Mouse (Mus musculus) E14TG2a.4 (cell line): ENCODE measurements around the gene Tmem110.

ENCODE experiments used
- H3K27me3 ChIP-seq: 2 replicates; pipeline ENCODE4 v1.6.1; 2014; ENCODE audit warnings: low read length, control low read depth; ENCODE audit not compliant: insufficient read depth
- H3K36me3 ChIP-seq: 2 replicates; pipeline ENCODE4 v1.6.1; 2014; ENCODE audit warnings: low read length, control low read depth; ENCODE audit not compliant: insufficient read depth
- H3K4me1 ChIP-seq: replicated peaks from 2 replicates; pipeline ENCODE4 v1.6.1; 2014; ENCODE audit warnings: low read depth, low read length, control low read depth
- H3K4me3 ChIP-seq: replicated peaks from 2 replicates; pipeline ENCODE4 v1.5.1; 2014; ENCODE audit warnings: mild to moderate bottlenecking, low read length
- H3K9me3 ChIP-seq: 2 replicates; pipeline ENCODE4 v1.6.1; 2014; ENCODE audit warnings: low read length, control low read depth
- CTCF ChIP-seq: conservative IDR thresholded peaks from 2 replicates; pipeline ENCODE4 v1.5.1; 2014; ENCODE audit warnings: low read length
- NANOG ChIP-seq: IDR thresholded peaks from 2 replicates; pipeline ENCODE4 v1.6.1; 2014; ENCODE audit warnings: borderline replicate concordance, low read length, mixed read lengths
- POU5F1 ChIP-seq: IDR thresholded peaks from 2 replicates; pipeline ENCODE4 v1.6.1; 2014; ENCODE audit warnings: low read length, borderline replicate concordance

Tmem110 gene

DNA sequence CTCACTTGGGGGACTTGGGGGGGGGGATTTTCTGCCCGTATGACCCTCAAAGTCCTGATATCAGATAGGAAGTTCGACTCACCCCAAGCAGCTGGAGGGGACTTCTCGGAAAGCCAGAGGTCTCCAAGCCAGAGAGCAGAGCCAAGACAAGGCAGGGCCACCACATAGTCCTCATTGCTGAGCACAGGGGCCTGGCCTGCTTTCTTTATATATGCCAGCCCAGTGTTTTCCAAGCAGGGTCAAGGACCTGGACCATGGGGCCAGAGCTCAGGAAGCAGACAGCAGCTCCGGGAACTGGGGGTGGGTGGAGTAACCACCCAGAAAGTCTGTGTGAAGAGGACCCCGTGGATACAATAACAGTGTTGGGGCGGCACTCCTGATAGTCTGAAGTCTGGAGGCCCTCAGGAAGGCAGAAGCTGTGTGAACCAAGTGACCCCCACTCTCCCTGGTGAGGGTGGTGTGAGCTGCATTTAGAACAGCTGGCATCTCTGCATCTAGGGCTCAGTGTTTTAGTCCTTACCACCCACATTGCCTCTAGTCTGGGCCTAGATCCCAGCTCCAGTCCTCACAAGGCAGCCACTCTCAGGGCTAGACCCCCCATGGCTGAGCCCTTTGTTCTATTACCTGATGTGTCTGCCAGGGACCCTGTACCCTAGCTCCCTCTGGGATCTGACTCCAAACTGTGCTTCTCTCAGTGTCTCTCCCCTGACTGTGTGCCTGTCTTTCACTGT, 98.2 kb downstream of the Tmem110 start, which contains the start of gene Itih3:
TSS of gene Itih3 (minus strand) at position 386 of the 731 bp plus-strand sequence.
- H3K4me3 ChIP-seq: no peak within 1 kb of the TSS
- no peak for TF ChIP-seq POU5F1

DNA sequence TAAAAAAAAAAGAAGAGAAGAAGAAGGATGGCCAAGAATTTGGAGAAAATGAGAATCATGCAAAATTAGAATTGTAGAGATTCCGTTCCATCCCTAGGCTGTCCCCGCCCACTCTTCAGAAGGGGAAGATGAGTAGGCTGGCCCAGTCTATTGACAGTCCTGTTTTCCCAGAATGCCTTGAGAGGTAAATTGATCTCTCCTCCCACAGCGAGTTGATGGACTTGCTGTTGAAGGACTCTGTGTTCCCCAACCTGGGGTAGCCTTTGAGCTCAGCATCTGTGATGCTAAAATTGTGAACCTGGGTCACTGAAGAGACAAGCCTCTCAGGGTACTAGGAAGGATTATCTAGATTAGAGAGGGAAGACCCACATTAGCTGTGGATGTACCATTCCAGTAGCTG, 100.1 kb downstream of the Tmem110 start:
- Histone ChIP-seq H3K4me3 (no peak overlapping the region), H3K4me1 (no peaks in the 10 kb centered on the region), H3K36me3 (no peaks in the 10 kb centered on the region), H3K27me3 (peaks cover 2% of the 10 kb centered on the region; the same call in 1 of the 2 replicates), H3K9me3 (peaks cover 3% of the 10 kb centered on the region; the same call in 1 of the 2 replicates)
- TF ChIP-seq NANOG (no peak), CTCF (no peak), POU5F1 (no peak)

More for the DNA sequence above, 98.2 kb downstream of the Tmem110 start, which contains the start of gene Itih3:
- H3K36me3 ChIP-seq: no peaks in the 10 kb centered on the region
- peaks cover 3% of the 10 kb centered on the region; the same call in 1 of the 2 replicates for H3K9me3 ChIP-seq
- no peaks in the 10 kb centered on the region for H3K4me1 ChIP-seq
- no peaks in the 10 kb centered on the region for H3K27me3 ChIP-seq
